Mouse (Mus musculus): ENCODE data around the gene Arl10. TPM values are rescaled to one million over a fixed set of nuclear protein-coding genes. Genes with fewer than 3 reads are reported as not detected.
"Not testable (repeated sequence)": the region's sequence is repeated elsewhere in the genome, so short reads cannot be mapped to it uniquely, and the experiment has no call there.

The Arl10 gene
- polyA plus RNA-seq, 2 experiments from 2014 or later: 3.8 to 5.0 TPM

DNA sequence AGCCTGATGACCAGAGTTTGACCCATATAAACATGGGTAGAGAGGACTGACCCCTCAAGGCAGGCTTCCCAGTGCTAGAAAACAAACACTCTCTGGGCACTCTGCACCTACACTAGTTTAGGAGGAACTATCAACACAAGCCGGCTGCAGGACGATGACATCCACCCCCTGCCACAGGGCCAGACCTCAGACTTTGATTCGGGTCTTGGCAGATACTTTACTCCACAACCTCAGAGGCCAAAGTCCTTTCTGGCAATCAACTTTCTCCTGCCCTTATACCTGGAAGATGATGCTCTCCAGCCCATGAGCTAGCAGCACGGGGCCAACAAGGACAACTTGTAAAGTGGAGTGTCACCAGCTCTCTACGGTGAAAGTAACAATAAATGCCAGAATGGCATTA, 8.0 kb downstream of the Arl10 start:
- no peak for ATAC-seq

DNA sequence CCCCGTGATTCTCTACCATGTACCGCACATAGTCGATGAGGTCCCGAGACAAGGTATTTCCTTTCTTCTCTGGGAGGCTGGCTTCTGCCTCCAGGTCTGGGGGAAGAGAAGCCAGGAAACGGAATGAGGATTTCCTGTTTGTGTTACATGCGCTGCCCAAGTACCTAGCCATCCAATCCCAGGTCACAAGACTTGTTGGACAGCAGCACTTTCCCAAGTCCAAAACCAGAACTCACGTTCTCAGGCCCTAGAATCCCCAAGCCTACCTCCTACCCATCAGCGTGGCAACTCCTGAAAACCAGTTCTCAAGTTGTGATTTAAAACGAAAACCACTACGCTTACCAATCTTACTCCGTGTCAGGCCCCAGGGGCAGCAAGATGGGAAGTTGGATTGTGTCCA, 11.0 kb downstream of the Arl10 start:
- no peak for ATAC-seq

DNA sequence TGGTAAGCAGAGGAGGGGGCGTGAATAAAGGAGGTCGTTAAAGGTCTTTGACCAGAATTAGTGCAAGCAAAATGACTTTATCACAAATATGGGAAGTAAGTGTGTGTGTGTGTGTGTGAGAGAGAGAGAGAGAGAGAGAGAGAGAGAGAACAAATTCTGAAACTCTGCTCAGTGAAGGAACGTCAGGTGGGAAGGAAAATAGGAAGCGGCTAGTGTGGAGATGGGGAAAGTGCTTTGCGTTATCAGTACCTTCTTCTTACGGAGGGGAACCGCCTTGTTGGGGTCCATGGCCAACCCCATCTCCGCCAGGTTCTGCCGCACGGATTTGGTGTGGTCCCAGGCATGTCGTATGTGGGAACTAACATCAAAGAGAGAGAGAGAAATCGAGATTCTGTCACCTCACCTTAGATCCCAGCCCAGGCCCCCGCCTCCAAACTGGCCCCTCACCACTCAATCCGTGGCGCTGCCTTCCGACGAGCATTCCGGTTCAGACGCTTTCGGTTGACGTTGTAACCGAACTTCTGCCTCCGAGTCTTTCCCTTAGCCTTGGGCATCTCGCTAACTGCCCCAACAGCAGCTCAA, 14.7 kb downstream of the Arl10 start:
- peak; percentile 12 for ATAC-seq

DNA sequence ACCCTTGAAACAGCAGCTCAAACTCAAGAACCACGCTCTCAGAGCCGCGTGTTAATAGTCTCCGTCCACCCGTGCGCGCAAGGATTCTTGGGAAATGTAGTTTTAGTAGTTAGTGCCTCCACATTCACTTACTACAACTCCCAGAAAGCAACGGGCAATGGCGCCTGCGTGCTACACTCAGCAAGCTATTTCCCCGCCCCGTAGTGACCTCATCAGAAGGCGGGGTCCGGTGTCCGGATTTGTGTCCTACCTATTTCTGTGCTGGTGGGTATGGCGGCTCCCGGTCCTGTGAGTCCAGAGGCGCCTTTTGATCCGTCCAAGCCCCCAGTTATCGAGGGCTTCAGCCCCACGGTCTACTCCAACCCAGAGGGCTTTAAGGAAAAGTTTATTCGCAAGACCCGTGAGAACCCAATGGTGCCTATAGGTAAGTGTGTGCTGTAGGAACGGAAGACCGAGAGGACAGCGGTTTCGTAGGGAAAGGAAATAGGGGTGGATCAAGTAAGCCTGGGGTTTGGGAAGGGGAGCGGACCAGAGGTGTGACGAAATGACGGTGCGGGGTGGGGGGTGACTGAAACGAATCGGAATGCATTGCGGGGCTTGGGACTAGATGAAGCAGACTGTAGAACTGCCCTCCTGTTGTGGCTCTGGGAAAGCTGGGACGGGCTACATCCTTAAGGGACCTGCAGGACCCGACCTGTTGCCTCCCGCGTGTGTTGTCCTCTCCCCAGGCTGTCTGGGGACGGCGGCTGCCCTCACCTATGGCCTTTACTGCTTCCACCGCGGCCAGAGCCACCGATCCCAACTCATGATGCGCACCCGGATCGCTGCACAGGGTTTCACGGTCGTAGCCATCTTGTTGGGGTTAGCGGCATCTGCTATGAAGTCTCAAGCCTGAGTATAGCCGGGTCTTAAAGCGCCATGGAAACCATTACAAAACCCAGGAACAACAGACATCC, 15.5 kb downstream of the Arl10 start, which contains the start of the genes Nop16 and Higd2a:
Gene Nop16, minus strand, starts transcription at position 95 of the 956 bp plus-strand sequence.
Gene Higd2a, plus strand, starts transcription at position 212 of the 956 bp plus-strand sequence.
- ATAC-seq: peak; percentile 98

DNA sequence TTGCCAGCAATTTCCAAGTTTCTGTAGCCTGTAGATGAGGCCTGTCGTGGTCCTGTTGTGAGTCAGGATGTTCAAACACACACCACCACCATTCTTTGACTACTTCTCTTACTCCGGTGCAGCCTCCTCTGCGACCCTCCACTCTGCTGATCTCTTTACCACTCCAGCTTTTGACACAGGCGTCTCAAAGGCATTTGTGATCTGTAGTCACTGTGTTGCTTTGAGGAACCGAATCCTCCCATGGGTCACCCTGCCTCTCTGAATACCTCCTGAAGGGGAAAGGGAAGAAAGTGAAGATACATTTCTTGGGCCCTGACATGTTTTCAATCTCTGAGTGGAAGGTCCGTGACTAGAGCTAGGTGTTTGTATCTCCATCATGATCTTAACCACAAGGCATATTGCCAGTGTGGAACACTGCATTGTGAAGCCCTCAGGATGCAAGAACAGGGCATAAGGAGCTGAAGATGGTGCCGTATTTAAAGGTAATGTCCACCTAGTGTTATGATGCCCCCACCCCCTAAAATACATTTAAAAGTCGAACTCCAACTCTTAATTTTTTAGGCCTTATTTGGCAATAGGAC, 17.1 kb downstream of the Arl10 start:
- ATAC-seq: no peak

GRCm38 (mm10) chr13:54593617-54594016, 18.8 kb downstream of the Arl10 start:
- ATAC-seq: no peak

GRCm38 (mm10) chr13:54596107-54596690, 21.4 kb downstream of the Arl10 start:
- ATAC-seq: no peak

DNA sequence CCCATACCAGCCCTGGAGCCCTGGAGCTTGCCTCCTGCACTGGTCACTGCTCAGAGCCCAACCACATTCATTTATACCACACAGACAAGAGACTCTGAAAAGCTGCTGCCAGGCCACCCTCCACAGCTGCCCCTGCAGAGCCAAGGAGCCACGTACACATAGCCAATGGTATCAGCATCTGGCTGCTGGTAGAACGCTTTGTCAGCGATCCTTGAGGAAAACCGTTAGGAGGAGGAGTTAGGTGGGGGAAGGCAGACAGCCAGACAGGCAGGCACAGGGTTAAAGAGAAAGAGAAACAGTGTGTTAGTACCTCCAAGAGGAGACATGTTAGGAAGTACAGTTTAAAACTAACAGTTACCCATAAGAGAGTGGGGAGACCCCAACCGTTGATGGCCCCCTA, 22.1 kb downstream of the Arl10 start:
- no peak for ATAC-seq

- no peak for ATAC-seq
These were observed 23.9 kb downstream of the Arl10 start for GRCm38 (mm10) chr13:54598622-54599143.

GRCm38 (mm10) chr13:54602639-54603111, 27.9 kb downstream of the Arl10 start:
- ATAC-seq: no peak

- no peak for ATAC-seq
These were observed 28.7 kb downstream of the Arl10 start for GRCm38 (mm10) chr13:54603501-54603900.

GRCm38 (mm10) chr13:54604221-54604620, 29.4 kb downstream of the Arl10 start:
- no peak for ATAC-seq

DNA sequence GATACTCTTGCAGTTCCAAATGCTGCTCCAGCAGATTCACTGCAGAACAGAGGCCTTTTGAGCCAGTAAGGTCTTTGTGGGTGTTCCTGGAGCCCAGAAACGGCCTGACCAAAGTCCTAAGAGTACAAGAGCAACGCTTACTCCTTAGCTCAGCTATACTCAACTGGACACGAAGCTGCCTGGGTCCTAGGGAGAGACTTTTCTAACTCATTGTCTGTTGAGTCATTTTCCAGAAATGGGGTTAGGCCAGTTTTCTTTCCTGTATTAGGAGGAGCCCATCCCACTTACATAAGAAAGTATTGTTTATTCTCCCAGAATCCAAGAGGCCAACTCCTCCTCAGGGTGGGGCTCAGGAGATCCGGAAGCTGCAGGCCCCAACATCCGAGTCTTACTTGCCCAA, 30.6 kb downstream of the Arl10 start:
- ATAC-seq: no peak

GRCm38 (mm10) chr13:54607204-54607603, 32.4 kb downstream of the Arl10 start:
- no peak for ATAC-seq

- no peak for ATAC-seq
These were observed 33.2 kb downstream of the Arl10 start for GRCm38 (mm10) chr13:54608002-54608401.

GRCm38 (mm10) chr13:54608666-54609065, 33.9 kb downstream of the Arl10 start:
- no peak for ATAC-seq

- ATAC-seq: no peak
These were observed 34.5 kb downstream of the Arl10 start for GRCm38 (mm10) chr13:54609301-54609700.

DNA sequence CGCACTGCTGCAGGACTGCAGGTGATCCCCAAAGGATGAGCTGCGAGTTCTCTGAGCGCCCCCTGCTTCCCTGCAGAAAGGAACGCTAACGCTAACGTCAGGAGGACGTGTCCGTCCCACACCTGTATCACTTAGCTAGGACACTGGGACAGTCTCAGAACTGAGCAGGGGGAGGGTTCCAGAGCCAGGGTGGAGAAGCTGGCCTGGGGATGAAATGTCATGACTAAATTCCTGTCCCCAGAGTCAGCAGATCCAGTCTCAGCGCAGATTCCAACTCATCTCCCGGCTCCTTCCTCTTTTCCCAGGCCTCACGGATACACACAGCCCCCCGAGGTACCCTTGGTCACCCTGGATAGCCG, 35.8 kb downstream of the Arl10 start:
- no peak for ATAC-seq

GRCm38 (mm10) chr13:54610972-54611754, 36.3 kb downstream of the Arl10 start, which contains the start of gene Cltb:
TSS of gene Cltb (minus strand) at chr13:54611344.
- ATAC-seq: peak; percentile 82

GRCm38 (mm10) chr13:54613141-54613540, 38.3 kb downstream of the Arl10 start:
- not testable (repeated sequence) for ATAC-seq

DNA sequence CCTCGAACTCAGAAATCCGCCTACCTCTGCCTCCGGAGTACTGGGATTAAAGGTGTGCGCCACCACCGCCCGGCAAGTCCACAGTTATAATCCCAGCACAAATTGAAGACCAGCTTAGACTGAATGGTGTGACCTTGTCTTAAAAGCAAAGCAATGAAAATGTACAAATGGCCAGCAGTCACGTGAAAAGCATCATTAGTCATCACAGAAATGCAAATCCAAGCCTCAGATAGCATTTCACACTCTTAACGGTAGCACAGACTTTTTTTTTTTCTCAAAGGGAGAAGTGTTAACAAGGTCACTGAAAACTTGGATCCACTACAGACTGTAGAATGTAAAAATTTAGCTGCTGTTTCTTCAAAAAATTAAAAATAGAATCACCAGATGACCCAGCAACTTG, 41.5 kb downstream of the Arl10 start:
- no peak for ATAC-seq

DNA sequence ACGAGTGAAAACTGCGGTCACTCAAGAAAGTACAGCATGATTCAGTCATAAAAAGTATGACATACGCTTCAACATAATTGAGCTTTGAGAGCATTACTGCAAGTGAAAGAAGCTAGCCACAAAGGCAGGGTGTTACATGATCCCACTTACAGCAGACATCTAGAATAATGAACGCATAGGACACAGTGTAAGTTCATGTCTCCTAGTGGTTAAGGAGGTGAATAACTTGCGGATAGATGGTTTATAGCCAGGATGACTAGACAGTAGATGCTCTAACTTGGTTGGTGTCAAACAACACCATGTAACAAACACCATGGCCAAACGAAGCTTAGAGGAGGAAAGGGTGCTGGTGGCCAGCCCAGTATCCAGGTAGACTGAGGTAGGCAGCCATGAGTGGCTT, 42.2 kb downstream of the Arl10 start:
- no peak for ATAC-seq
